Mouse (Mus musculus) left cerebral cortex, adult 2 months (tissue): ENCODE measurements around the gene Ccdc36. TPM values are rescaled to one million over a fixed set of nuclear protein-coding genes. Genes with fewer than 3 reads are reported as not detected.

Source experiments
- DNase-seq, 2 experiments: peaks; one replicate each; pipeline ENCODE4 v3.0.0; 2021 to 2022; ENCODE audit warnings: low spot score in 2 of 2, mixed read lengths in 1 of 2; ENCODE audit errors: extremely low spot score in 1 of 2
- H3K27ac ChIP-seq: fragments of 200-600 bp; 2 replicates; pipeline ENCODE4 v1.8.1; 2022
- H3K4me3 ChIP-seq: fragments of 200-600 bp; 2 replicates; pipeline ENCODE4 v1.8.1; 2022
- CTCF ChIP-seq: fragments of 200-600 bp; IDR thresholded peaks from 2 replicates; pipeline ENCODE4 v1.8.1; 2022; ENCODE audit warnings: antibody characterized with exemption, mild to moderate bottlenecking, moderate library complexity
- intact Hi-C: fragments of 180-260 bp; cut with DNase I; formaldehyde crosslinking; loops from one replicate; pipeline ENCODE4 v1.15.1; 2025
- total RNA-seq, 2 experiments: library from RNA; stranded (reverse); gene quantifications; 2 replicates each; pipeline ENCODE4 v1.2.3; 2021

Gene Ccdc36
- total RNA-seq, 2 experiments from 2014 or later, result 0.26 to 0.29 TPM

DNA sequence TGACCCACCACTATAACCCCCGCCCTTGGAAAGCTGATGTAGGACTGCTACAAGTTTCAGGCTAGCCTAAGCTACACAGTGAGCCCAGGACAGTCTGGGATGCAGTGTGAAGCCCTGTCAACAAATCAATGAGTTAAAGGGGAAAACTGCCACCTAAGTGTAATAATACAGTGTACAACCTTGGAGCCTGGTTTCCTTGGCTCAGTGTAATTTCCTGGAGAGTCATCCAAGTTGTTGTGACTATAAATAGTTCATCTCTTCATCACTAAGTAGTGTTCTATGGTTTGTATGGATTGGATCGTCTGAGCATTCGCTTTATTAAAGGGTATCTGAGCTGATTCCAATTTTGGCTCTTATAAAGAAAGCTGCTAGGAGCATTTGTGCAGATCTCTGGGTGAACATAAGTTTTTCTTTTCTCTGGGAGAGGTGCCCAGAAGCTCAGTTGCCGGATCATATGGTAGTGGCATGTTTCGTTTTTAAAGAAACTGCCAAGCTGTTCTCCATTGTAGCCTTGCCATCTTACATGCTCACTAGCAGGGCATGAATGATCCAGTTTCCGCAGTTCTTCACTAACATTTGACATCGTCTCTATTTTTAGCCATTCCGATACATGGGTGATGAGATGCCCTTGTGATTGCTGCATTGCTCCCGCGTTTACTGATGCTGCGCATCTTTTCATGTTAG lies 13.1 kb upstream of the Ccdc36 start:
- no peak for DNase-seq
- H3K27ac ChIP-seq, result peak overlapping the region; percentile 42
- TF ChIP-seq CTCF, result no peak
- no peak overlapping the region; the same call in 1 of the 2 replicates for H3K4me3 ChIP-seq
- intact Hi-C loops, result loop anchor here (2.0 kb wide), 2 partner anchors 31 to 39 kb away; no protein-coding TSS in a partner anchor

DNA sequence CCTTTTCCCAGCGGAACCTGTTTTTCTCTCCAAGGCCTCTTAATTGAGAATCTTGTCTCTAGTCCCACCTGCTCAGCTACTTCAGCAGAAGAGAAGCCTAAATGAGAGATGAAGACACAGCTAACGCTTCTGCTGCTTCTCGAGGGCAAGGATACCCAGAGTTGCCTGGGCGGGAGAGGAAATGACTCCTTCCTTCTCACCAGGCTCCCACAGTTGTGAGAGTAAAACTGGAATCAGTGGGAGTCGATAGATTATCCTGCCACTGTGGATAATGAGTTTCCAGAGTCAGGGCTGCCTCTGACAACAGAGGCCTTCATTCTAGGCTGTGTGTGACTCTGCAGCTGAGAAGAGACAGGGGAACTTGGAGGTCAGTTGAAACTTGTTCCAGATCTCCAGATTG lies 12.2 kb upstream of the Ccdc36 start:
- no peak for TF ChIP-seq CTCF
- no peak for DNase-seq
- no peak overlapping the region for H3K4me3 ChIP-seq
- intact Hi-C loops, result loop anchor here (2.0 kb wide), 2 partner anchors 30 to 38 kb away; no protein-coding TSS in a partner anchor
- H3K27ac ChIP-seq, result peak overlapping the region; percentile 42

- H3K4me3 ChIP-seq, result no peak overlapping the region
- no peak for TF ChIP-seq CTCF
- H3K27ac ChIP-seq, result no peak overlapping the region
- DNase-seq, result peak in 1 of 2 experiments; percentile 18
- intact Hi-C loops, result no loop called here
Measured at GRCm38 (mm10) chr9:108439176-108439575, 10.9 kb upstream of the Ccdc36 start.

DNA sequence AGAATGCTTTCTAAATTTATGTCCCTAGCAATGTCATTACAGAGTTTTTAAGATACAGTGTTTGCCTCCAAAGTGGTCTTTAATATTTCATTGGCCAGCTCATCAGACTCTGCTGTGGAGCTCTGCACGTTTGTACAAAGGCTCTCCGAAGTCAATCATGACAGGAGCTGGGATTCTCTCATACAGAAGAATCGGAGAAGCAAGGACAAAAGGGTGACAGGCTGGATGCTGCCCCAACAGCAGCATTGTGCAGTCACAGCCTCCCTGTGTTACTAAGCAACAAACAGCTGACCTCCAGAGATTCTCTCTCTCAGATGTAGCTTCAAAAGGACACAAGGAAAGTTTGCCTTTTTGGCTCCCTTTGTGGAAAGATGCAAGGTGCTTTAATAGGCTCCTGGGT lies 7.9 kb upstream of the Ccdc36 start, which contains the start of gene BC048562:
BC048562 (plus strand) TSS at position 301 of the 400 bp plus-strand sequence.
- no peak for DNase-seq
- no peak for TF ChIP-seq CTCF
- intact Hi-C loops, result no loop called here
- Histone ChIP-seq H3K4me3 (no peak within 1 kb of the TSS), H3K27ac (no peak within 1 kb of the TSS)

GRCm38 (mm10) chr9:108431431-108432067 lies 3.3 kb upstream of the Ccdc36 start:
- intact Hi-C loops, result no loop called here
- H3K27ac ChIP-seq, result no peak overlapping the region
- DNase-seq, result no peak
- H3K4me3 ChIP-seq, result no peak overlapping the region
- TF ChIP-seq CTCF, result no peak

- H3K27ac ChIP-seq, result no peak overlapping the region
- H3K4me3 ChIP-seq, result no peak overlapping the region
- intact Hi-C loops, result no loop called here
- TF ChIP-seq CTCF, result peak; percentile 57
- no peak for DNase-seq
Measured at GRCm38 (mm10) chr9:108412221-108412620, 16.1 kb downstream of the Ccdc36 start.

DNA sequence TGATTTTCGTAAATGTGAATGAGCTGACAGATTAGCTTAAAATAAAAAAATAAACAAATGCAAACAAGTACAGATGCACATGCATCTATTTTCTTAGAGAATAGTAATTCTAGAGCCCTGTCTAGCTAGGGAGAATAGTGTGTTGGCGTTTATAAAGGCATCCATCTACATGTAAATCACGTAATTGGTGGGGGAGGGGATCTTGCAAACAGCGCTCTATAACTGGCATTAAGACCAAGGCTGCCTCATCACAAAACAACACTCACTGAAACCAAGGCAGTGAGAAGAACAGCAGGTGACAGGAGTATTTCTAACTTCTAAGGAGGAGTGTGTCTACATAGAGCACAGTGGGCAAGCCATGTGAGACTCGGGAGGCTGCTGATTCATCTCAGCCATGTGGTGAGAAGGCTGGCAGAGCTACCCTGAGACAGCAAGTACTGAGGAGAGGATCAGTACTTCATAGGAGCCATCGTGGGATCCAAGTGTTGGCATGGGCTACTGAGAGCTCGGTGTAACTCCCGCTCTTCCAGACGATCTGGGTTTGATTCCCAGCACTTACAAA lies 16.8 kb downstream of the Ccdc36 start:
- no peak overlapping the region for H3K27ac ChIP-seq
- no peak for TF ChIP-seq CTCF
- intact Hi-C loops, result loop anchor here (1.0 to 2.0 kb wide), 2 partner anchors 10 to 29 kb away; no protein-coding TSS in a partner anchor
- no peak overlapping the region for H3K4me3 ChIP-seq
- peak; percentile 42 to 62 for DNase-seq

DNA sequence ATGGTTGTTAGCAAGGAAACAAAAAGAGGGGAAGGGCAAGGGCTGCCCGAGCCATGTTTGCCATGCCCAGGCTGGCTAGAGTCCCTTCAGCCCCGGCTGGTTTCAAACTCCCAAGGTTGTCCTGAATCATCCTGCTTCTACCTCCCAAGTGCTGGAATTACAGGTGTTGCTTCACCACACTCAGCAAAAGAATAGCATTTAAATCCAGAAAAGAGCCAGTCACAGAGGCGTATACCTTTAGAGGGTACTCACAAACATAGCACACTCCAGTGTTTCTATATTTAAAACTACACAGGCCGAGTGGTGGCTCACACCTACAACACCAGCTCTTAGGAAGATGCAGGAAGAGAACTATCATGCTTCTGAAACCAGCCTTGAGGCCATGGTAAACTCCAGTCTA lies 18.7 kb downstream of the Ccdc36 start:
- intact Hi-C loops, result no loop called here
- no peak for DNase-seq
- TF ChIP-seq CTCF, result no peak

GRCm38 (mm10) chr9:108404451-108404850 lies 23.8 kb downstream of the Ccdc36 start:
- intact Hi-C loops, result no loop called here

More for the DNA sequence above, 18.7 kb downstream of the Ccdc36 start:
- Histone ChIP-seq H3K27ac (no peak overlapping the region), H3K4me3 (no peak overlapping the region)

GRCm38 (mm10) chr9:108403081-108403480 lies 25.2 kb downstream of the Ccdc36 start:
- H3K4me3 ChIP-seq, result no peak overlapping the region
- intact Hi-C loops, result loop anchor here (2.0 kb wide), 1 partner anchor 38 kb away; no protein-coding TSS in a partner anchor
- DNase-seq, result peak; percentile 26 to 46
- TF ChIP-seq CTCF, result no peak
- no peak overlapping the region for H3K27ac ChIP-seq

More at GRCm38 (mm10) chr9:108404451-108404850, 23.8 kb downstream of the Ccdc36 start:
- no peak for DNase-seq
- Histone ChIP-seq H3K4me3 (no peak overlapping the region), H3K27ac (no peak overlapping the region)
- TF ChIP-seq CTCF, result no peak

DNA sequence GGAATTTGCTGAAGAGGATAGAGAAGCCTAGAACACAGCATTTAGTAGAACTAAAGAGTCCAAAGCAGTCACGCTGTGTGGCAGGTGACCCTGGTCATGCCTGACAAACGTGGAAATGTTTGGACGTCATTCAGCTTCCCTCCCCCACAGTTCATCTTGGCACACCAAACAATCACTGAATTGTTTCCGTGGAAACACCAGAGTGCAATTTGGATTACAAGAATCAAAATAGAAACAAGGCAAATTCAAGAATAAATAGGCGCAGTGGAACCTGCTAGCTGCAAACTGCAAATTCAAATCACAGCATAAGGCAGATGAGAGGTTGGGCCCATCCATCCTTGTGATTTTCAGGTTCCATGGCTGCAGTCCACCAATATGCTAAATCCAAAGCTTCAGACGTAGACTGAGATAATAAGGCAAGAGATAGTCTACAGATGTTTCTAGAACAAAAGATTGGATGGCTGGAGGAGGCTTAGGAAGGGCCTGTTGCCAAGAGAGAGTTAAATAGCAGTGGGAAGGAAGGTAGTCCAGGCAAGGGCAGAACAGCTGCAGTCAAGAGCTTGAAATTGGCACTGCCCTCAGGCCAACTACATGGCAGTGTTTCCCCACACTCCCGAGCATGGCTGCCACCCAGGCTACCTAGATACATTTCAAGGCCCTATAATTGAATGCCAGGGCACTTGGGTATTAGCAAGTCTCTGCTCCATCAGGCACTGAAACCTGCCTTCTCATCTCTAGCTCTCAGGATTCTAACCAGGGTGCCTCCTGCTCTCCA lies 26.9 kb downstream of the Ccdc36 start:
- peak; percentile 49 to 55 for DNase-seq
- peak overlapping the region; percentile 83 for H3K27ac ChIP-seq
- H3K4me3 ChIP-seq, result no peak overlapping the region
- intact Hi-C loops, result loop anchor here (1.0 to 2.0 kb wide), 2 partner anchors 10 to 51 kb away; no protein-coding TSS in a partner anchor
- no peak for TF ChIP-seq CTCF

DNA sequence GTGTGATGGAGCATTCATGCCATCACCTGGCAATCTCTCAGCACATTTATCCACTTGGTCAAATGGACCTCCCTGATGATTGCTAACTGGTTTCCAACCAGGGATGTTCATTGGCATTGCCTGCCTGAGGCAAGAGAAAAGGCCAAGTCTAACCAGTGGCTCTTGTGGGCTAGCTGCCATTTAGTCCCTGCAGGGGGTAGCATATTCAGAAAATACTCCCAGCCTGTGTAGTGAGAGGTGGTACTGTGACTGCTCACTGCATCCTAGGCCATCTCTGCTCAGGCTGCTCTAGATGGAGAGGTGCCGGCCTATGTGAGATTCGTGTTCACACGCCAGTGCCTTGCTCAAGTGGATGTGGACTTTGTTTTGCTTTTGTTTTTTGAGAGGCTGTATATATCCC lies 30.0 kb downstream of the Ccdc36 start:
- Histone ChIP-seq H3K27ac (no peak overlapping the region), H3K4me3 (no peak overlapping the region)
- intact Hi-C loops, result no loop called here
- no peak for DNase-seq
- TF ChIP-seq CTCF, result no peak
